Mouse (Mus musculus) sigmoid colon, adult 10 weeks (tissue): ENCODE measurements around the gene Apoo. TPM values are rescaled to one million over a fixed set of nuclear protein-coding genes. Genes with fewer than 3 reads are reported as not detected.

ENCODE experiments used
- polyA plus RNA-seq: library from polyadenylated mRNA; stranded (reverse); fragments of 350-450 nt; fragmentation: Illumina TruSeq; extraction: RNeasy Lipid Tissue Mini Kit (QIAGEN cat#74804); gene quantifications from one replicate; pipeline ENCODE4 v1.2.3, GENCODE M21; 2014; ENCODE audit warnings: low read depth, low replicate concordance

Apoo gene
- polyA plus RNA-seq: 199 TPM

DNA sequence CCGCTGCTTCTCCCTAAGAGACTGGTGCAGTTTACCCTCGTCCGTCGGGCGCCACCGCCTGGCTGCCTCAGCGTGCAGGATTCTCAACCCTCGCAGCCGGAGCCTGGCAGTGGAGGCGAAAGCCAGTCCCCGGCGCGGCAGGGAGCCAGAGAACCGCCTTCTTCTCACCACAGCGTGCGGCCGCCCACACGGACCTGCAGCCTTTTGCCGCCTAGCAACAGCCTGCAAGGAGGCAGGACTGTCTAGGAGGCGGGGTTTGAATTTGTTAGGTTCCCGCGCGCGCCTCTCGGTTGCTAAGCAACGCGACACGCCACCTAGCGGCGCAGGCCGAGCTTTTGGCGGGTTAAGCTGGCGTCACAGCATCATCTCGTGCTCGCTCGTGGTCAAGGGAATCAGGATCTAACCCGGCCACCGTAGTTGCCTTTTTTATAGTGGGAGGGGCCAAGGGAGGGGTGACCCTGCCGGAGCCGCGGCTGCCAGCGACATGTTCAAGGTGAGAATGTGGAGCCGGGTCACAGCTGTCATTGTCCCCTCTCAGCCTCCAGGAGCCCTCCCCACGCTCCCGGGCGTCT lies at the start of gene Apoo, which contains the start of gene Fam90a1b:
Apoo (plus strand) TSS at position 448 of the 572 bp plus-strand sequence.
Fam90a1b (minus strand) TSS at position 108 of the 572 bp plus-strand sequence.

Other genes with a start within 250 kb of the Apoo start
- gene Zfx, start 243.4 kb upstream of the Apoo start, polyA plus RNA-seq: 53.2 TPM
- 301 TPM for gene Eif2s3x, start 154.3 kb upstream of the Apoo start, polyA plus RNA-seq
- 13.1 TPM for gene Klhl15, start 132.5 kb upstream of the Apoo start, polyA plus RNA-seq
- not detected for gene Fam90a1b, start 340 bp upstream of the Apoo start, polyA plus RNA-seq
- gene Maged1, start 175.0 kb downstream of the Apoo start, polyA plus RNA-seq: 36.9 TPM